Mouse (Mus musculus): ENCODE data around the gene Map1b.

Map1b gene

GRCm38 (mm10) chr13:99545201-99545600 lies 28.9 kb upstream of the Map1b start:
- TF ChIP-seq GATA4 (IDR thresholded peaks at IDR 0.05; ENCODE audit: insufficient replicate concordance, low read length) = no peak

DNA sequence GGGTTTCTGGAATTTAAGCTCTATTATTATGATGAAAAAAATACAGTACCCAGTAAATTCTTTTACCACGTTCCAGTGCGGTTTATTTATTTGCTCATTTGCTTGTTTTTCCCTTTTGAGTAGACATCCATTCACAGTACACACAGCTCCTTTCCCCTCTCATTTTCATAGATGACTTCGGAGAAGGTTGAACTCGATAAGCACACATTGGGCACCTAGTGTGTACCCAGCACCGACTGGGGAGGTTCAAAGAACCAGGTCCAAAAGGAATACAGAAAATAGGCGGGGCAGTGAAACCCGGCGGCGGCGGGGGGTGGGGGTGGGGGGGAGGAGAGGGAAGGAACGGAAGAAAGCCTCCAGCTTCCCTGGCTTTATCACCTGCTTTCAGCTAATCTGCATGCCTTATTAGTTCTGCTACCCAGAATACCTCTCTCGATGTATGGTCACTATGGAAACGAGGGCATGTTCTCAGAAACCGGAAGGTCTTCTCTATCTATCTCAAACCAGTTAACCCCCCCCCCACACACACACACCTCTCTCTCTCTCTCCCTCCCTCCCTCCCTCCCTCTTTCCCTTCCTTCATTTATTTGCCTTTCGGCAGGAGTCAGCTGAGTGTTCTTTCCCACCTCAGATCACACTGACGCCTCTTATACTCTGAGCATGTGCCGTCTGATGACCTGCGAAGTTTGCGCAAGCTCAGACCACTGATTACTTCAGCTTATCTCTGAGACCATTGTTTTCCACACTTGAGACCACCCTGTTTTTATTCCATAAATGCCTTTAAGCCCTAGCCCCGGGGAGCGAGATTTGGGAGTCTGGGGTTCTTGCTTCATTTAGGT lies 25.3 kb upstream of the Map1b start:
- TF ChIP-seq GATA4 (IDR thresholded peaks at IDR 0.05; ENCODE audit: insufficient replicate concordance, low read length) = no peak

DNA sequence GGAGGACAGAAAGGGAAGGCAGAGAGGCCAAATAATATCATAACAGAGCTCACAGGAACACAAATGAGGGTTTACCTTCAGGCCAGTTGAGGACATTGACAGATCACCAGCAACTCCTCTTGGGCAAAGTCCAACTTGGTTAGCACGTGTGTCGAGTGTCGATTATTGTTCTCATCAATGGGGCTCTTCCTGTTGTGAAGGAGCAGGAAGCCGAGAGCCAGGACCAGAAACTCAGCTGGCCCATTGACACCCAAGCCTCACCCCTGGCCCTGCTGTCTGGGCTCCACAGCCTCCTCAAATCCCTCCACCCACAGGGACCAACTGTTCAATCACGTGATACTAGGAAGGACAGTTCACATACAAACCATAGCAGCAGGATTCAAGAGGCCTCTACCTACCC lies 22.9 kb upstream of the Map1b start:
- no peak for TF ChIP-seq GATA4 (IDR thresholded peaks at IDR 0.05; ENCODE audit: insufficient replicate concordance, low read length)

DNA sequence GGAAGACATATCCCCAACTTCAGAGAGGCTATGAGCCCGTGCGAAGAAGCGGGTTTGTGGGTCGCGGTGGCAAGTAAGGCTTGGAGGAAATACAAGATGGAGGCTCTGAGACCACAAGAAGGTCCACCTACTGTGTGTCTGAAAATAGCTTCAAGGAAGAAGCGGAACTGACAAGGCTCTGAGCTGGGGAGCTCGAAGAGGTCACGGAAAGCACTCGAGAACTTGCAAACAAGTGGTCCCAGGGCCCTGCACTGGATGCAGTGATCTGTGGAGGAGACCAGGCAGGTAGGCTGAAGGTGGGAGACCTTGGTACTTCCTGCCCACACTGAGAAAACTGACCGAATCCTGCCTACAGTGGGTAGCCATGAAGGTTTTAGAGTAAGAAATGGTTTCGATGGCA lies 22.5 kb upstream of the Map1b start:
- no peak for TF ChIP-seq GATA4 (IDR thresholded peaks at IDR 0.05; ENCODE audit: insufficient replicate concordance, low read length)

- TF ChIP-seq GATA4 (IDR thresholded peaks at IDR 0.05; ENCODE audit: insufficient replicate concordance, low read length) = no peak
Measured at GRCm38 (mm10) chr13:99537908-99538513, 21.7 kb upstream of the Map1b start.

DNA sequence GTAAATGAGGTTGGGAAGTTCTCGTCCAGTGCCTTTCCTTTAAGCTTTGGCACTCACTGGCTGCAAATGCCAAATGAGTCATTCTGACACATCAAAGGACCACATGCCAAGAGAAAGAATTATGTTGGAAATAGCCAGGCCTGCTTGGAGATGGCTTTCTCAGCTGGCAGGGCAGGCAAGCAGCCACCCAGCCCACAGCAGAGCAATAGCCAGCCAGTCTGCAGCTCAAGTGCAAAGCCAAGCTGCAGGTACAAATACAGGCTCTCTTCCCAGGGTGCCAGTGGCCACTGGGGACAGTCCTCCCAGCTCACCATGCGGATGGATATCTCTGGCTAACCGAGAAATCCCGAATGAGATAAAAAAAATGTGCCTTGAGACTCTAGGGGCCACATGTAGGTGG lies 12.1 kb upstream of the Map1b start:
- no peak for TF ChIP-seq GATA4 (IDR thresholded peaks at IDR 0.05; ENCODE audit: insufficient replicate concordance, low read length)

DNA sequence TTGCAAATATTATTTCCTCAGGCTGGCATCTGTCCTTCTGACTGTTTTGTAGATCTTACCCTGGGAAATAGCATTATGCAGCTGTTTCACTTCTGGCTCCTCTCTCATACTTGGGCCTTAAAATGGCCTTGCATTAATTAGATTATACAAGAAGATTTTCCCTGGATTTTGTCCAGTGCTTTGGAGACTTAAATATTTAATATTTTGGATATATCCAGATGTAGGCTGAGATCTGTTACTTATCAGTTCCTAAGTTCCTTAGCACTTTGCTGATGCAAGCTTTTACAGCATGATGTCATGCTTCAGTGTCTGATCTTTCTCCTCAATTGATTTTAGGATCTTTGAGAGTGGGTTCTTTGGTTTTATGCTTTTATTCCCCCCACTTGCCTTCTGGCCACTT lies 11.6 kb upstream of the Map1b start:
- TF ChIP-seq GATA4 (IDR thresholded peaks at IDR 0.05; ENCODE audit: insufficient replicate concordance, low read length) = no peak

GRCm38 (mm10) chr13:99525491-99525890 lies 9.2 kb upstream of the Map1b start:
- no peak for TF ChIP-seq GATA4 (IDR thresholded peaks at IDR 0.05; ENCODE audit: insufficient replicate concordance, low read length)

- TF ChIP-seq GATA4 (IDR thresholded peaks at IDR 0.05; ENCODE audit: insufficient replicate concordance, low read length) = no peak
Measured at GRCm38 (mm10) chr13:99517836-99518235, 1.5 kb upstream of the Map1b start.

DNA sequence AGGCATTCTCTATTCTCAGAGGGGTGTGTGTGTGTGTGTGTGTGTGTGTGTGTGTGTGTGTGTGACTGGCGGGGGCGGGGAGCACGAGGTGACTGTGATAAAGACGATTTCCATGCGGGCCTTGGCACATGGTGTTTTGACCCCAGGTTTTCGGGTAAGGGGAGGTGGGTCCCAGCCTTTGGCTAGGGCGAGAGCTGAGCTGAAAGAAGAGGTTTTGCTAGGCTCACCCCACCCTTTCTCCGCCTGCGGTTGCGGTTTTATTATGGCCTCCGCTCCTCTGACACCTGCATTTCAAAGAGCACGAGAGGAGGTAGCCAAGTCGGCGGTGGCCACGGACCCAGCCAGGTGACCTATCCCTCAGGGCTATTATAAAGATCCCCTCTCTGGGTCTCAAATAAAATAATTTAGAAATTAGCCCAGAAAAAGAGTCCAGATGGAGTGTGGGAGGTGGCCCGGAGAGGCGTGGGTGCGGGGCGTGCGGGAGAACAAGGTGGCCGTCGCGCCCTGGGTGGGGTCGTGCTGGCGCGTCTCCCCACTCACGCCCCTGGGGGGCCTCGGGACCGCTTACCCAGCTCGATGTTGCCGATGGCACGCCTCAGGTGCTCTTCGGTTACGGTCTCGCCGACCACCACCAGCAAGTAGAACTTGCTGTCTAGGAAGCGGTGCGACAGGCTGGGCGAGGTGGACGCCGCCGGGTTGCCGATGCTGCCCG lies 448 bp downstream of the Map1b start:
- TF ChIP-seq GATA4 (IDR thresholded peaks at IDR 0.05; ENCODE audit: insufficient replicate concordance, low read length) = no peak

DNA sequence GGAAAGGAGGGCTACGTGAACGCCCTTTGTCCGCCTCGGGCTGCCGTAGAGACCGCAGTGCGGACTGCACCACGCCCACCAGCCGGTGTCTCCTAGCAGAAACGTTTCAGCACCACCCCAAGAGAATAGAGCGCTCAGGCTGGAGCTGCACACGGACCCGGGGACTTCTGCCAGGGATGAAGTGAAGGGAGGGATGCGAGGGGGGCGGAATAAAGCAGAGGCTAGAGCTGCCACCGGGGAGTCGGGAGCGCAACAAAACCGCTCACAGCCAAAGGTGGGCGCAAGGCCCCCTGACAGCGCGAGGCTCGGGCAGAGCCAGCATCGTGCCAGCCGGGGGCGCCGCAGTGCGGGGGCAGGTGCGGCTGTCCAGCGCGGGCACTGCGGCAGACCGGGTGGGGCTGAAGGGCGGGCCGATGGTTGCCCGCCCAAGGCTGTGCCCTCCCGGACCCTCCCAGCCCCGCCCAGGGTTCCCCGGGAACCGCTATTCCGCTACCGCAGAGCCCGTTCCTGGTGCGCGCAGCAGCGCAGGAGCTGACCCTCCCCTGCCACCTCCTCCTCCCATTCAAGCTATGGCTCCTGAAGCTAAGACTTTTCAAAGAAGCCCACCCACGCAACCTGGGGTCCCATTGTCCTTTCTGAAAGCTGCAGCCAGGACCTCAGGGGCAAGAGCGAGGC lies 1.3 kb downstream of the Map1b start:
- no peak for TF ChIP-seq GATA4 (IDR thresholded peaks at IDR 0.05; ENCODE audit: insufficient replicate concordance, low read length)

DNA sequence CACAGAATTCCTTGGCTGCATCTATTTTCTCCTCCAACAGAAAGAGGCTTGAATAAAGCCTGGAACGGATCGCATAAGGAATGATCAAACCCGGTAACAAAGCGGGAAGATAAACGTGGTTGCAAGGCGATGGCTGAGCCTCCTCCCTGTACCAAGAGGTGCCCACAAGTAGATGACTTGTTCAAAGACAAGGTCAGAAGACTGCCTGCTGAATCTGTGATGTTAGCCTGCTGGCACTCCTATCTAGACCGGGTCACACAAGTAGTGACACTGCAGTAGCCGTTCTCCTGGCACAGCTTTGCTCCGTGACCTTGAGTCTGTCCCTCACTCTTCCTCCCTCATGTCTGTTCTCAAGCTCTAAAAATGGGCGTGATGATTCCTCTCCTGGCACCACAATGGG lies 2.4 kb downstream of the Map1b start:
- TF ChIP-seq GATA4 (IDR thresholded peaks at IDR 0.05; ENCODE audit: insufficient replicate concordance, low read length) = no peak

- TF ChIP-seq GATA4 (IDR thresholded peaks at IDR 0.05; ENCODE audit: insufficient replicate concordance, low read length) = no peak
Measured at GRCm38 (mm10) chr13:99513138-99513537, 3.2 kb downstream of the Map1b start.

DNA sequence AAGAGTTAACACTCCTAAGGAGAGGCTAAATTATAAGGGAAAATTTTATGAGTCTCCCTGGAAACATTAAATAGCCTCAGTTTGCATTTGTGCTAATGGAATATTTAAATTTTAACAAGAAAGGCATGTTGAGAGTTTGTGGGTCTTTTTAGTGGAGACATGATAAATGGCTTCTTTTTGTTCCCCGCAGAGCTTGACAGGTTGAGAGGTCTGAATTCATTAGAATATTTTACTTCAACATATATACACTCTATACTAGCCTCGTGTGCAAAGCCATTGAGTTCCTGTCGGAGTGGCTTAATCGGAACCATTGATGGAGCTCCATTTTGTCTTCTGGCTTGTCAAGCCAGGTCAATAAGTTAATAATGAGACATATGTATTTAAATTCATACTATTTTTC lies 6.4 kb downstream of the Map1b start:
- no peak for TF ChIP-seq GATA4 (IDR thresholded peaks at IDR 0.05; ENCODE audit: insufficient replicate concordance, low read length)

GRCm38 (mm10) chr13:99506580-99506962 lies 9.8 kb downstream of the Map1b start:
- no peak for TF ChIP-seq GATA4 (IDR thresholded peaks at IDR 0.05; ENCODE audit: insufficient replicate concordance, low read length)
